Mouse (Mus musculus): Measurements from ENCODE around the gene Ttll5. TPM values are rescaled to one million over a fixed set of nuclear protein-coding genes. Genes with fewer than 3 reads are reported as not detected.

Ttll5 gene
- polyA plus RNA-seq, 1 experiment from 2014 or later, result 15.5 TPM

DNA sequence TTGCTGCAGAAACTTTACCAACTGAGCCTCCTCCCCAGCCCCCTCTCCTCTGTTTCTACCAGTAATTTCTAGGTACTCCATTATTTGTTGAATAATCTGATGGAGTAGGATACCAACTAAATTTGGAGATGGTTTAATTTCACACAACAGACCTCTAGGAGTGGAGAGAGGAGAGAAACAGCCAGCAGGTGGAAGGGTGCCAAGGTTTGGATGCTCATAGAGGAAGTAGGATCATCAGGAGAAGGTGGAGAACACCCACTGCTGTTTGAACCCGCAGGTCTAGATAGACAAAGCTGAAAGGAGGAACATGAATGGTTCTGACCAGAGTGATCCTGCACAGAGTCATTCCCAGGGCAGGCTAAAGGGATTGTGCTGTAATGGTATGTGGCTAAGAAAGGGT lies 28.9 kb upstream of the Ttll5 start:
- 90% methylated on average over 1 of the region's 1 CpGs for WGBS
- Histone ChIP-seq H3K4me2 (ENCODE audit: low read length) (no peak overlapping the region), H3K9me3 (replicated peaks; ENCODE audit: control insufficient read depth, low read length) (no peaks in the 10 kb centered on the region), H3K36me3 (ENCODE audit: control insufficient read depth, insufficient read depth, low read length) (no peaks in the 10 kb centered on the region), H3K9ac (ENCODE audit: low read length) (no peak overlapping the region), H3K4me3 (ENCODE audit: low read depth, low read length) (no peak overlapping the region), H3K27ac (ENCODE audit: low read depth, low read length) (no peak overlapping the region), H3K27me3 (replicated peaks; ENCODE audit: control insufficient read depth, insufficient read depth, low read length) (no peaks in the 10 kb centered on the region), H3K4me1 (ENCODE audit: control insufficient read depth, insufficient read depth, low read length) (no peaks in the 10 kb centered on the region)
- ATAC-seq (no peak), DNase-seq (ENCODE audit: low spot score) (no peak)

DNA sequence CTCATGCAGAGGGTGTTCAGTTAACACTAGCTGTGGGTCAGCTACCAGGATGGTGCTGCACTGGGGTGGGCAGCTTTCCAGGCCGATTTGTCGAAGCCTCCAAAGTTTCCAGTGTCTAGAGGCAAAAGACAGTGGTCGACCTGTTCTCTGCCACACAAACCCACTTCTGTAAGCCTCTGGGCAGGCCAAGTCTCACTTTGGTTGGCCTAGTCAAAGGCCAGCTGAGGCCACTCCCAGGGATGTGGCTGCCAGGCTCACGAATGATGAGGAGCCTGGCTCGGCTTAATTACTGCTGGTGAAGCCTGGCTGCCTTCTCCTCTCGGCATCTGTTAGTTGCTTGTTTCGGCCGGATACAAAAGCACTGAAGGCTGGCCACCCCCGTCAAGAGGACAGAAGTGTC lies 24.4 kb upstream of the Ttll5 start:
- Histone ChIP-seq H3K4me1 (ENCODE audit: control insufficient read depth, insufficient read depth, low read length) (no peaks in the 10 kb centered on the region), H3K27me3 (replicated peaks; ENCODE audit: control insufficient read depth, insufficient read depth, low read length) (no peaks in the 10 kb centered on the region), H3K4me3 (ENCODE audit: low read depth, low read length) (no peak overlapping the region), H3K9ac (ENCODE audit: low read length) (no peak overlapping the region), H3K36me3 (ENCODE audit: control insufficient read depth, insufficient read depth, low read length) (no peaks in the 10 kb centered on the region), H3K9me3 (replicated peaks; ENCODE audit: control insufficient read depth, low read length) (no peaks in the 10 kb centered on the region), H3K4me2 (ENCODE audit: low read length) (no peak overlapping the region), H3K27ac (ENCODE audit: low read depth, low read length) (no peak overlapping the region)
- ATAC-seq, result no peak
- 67% methylated on average over 9 of the region's 9 CpGs for WGBS
- DNase-seq (ENCODE audit: low spot score), result no peak

DNA sequence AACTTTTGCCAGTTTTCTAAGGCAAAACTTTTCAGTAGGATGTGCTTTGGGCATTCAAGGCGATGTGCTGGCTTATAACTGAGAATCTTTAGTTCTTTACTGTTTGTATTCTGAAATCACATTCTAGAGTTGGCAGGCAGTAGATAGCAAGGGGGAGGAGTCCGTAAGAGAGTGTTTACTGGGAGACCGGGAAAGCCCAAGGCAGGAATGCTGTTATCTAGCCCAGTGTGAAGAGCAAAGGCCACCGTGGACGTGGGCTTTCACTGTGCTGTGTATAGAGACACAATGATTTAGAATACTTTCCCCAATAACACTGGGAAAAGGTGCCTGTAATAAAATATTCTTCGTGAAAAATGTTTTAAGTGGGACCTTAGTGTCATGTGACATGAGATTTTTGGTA lies 14.7 kb upstream of the Ttll5 start:
- no peaks in the 10 kb centered on the region for H3K9me3 ChIP-seq (replicated peaks; ENCODE audit: control insufficient read depth, low read length)
- no peak overlapping the region for H3K4me3 ChIP-seq (ENCODE audit: low read depth, low read length)
- DNase-seq (ENCODE audit: low spot score), result no peak
- 86% methylated on average over 6 of the region's 6 CpGs for WGBS
- H3K27me3 ChIP-seq (replicated peaks; ENCODE audit: control insufficient read depth, insufficient read depth, low read length), result no peaks in the 10 kb centered on the region
- no peak for ATAC-seq
- H3K36me3 ChIP-seq (ENCODE audit: control insufficient read depth, insufficient read depth, low read length), result peaks cover 29% of the 10 kb centered on the region
- no peaks in the 10 kb centered on the region for H3K4me1 ChIP-seq (ENCODE audit: control insufficient read depth, insufficient read depth, low read length)
- H3K27ac ChIP-seq (ENCODE audit: low read depth, low read length), result no peak overlapping the region
- no peak overlapping the region for H3K4me2 ChIP-seq (ENCODE audit: low read length)
- H3K9ac ChIP-seq (ENCODE audit: low read length), result no peak overlapping the region

DNA sequence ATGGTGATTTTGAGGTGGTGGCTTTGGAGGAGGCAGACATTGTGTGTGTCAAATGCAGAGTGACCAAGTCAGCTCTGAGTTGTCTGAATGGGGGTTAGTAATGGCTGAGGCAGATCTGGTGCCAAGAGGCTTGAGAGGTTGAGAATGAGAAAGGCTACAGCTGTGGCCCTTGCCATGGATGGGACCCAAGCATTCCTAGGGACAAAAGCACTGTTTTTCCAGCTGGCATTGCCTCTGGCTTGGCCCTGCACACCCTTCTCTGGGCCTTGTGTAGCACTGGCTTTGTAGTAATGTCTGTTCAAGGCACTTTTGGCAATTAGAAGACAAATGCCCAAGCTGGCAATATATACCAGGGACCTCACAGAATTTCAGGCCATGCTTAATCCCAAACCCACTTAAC lies 13.5 kb upstream of the Ttll5 start:
- Histone ChIP-seq H3K9me3 (replicated peaks; ENCODE audit: control insufficient read depth, low read length) (no peaks in the 10 kb centered on the region), H3K27me3 (replicated peaks; ENCODE audit: control insufficient read depth, insufficient read depth, low read length) (no peaks in the 10 kb centered on the region), H3K4me1 (ENCODE audit: control insufficient read depth, insufficient read depth, low read length) (no peaks in the 10 kb centered on the region), H3K4me3 (ENCODE audit: low read depth, low read length) (no peak overlapping the region), H3K4me2 (ENCODE audit: low read length) (no peak overlapping the region), H3K36me3 (ENCODE audit: control insufficient read depth, insufficient read depth, low read length) (peaks cover 40% of the 10 kb centered on the region), H3K9ac (ENCODE audit: low read length) (no peak overlapping the region), H3K27ac (ENCODE audit: low read depth, low read length) (no peak overlapping the region)
- ATAC-seq (no peak), DNase-seq (ENCODE audit: low spot score) (no peak)

DNA sequence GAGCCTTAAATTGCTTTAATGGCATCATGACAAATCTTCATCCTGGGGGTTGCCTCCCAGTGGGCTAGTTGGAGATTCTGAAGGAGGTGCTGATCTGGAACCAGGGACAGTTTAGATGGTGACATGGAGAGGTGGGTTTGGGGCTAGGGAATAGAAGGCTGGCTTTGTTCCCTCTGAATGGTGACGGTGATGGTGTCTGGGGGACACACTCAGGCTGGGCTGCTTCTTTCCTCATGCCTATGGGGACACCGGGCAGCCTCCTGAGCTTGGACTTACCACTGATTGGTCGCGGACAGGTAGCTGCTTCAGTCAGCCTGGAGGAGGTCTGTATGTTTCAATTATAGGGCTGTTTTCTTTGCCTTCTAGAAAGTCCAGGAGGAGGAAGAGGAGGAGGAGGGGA lies 12.8 kb upstream of the Ttll5 start:
- no peaks in the 10 kb centered on the region for H3K4me1 ChIP-seq (ENCODE audit: control insufficient read depth, insufficient read depth, low read length)
- ATAC-seq, result no peak
- no peak for DNase-seq (ENCODE audit: low spot score)
- peaks cover 47% of the 10 kb centered on the region for H3K36me3 ChIP-seq (ENCODE audit: control insufficient read depth, insufficient read depth, low read length)
- H3K27ac ChIP-seq (ENCODE audit: low read depth, low read length), result no peak overlapping the region
- no peaks in the 10 kb centered on the region for H3K9me3 ChIP-seq (replicated peaks; ENCODE audit: control insufficient read depth, low read length)
- whole genome bisulfite sequencing, result 99% methylated on average over 4 of the region's 4 CpGs
- no peaks in the 10 kb centered on the region for H3K27me3 ChIP-seq (replicated peaks; ENCODE audit: control insufficient read depth, insufficient read depth, low read length)
- H3K4me2 ChIP-seq (ENCODE audit: low read length), result no peak overlapping the region
- H3K4me3 ChIP-seq (ENCODE audit: low read depth, low read length), result no peak overlapping the region
- H3K9ac ChIP-seq (ENCODE audit: low read length), result no peak overlapping the region

DNA sequence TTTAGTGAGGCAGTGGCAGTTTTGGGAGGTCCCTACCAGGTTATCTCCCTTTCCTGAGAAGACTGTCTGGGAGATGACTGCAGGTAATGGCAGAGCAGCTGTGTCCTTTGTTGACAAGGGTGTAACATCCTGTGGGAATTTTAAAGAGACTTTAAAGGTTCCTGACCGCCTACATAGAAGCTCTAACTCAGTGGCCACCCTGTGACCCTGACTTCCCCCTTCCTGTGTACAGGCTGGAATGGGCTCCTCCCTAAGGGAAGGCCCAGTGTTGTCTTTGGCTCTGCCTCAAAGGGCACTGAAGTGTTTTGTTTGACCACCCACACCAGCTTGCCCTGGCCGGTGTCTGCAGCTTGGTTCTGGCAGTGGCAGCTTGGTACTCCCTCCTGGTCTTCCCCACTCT lies 10.9 kb upstream of the Ttll5 start:
- H3K4me3 ChIP-seq (ENCODE audit: low read depth, low read length), result no peak overlapping the region
- DNase-seq (ENCODE audit: low spot score) (no peak), ATAC-seq (no peak)
- no peak overlapping the region for H3K27ac ChIP-seq (ENCODE audit: low read depth, low read length)
- H3K4me2 ChIP-seq (ENCODE audit: low read length), result no peak overlapping the region
- no peaks in the 10 kb centered on the region for H3K4me1 ChIP-seq (ENCODE audit: control insufficient read depth, insufficient read depth, low read length)
- no peak overlapping the region for H3K9ac ChIP-seq (ENCODE audit: low read length)
- H3K36me3 ChIP-seq (ENCODE audit: control insufficient read depth, insufficient read depth, low read length), result peaks cover 56% of the 10 kb centered on the region
- H3K27me3 ChIP-seq (replicated peaks; ENCODE audit: control insufficient read depth, insufficient read depth, low read length), result no peaks in the 10 kb centered on the region
- H3K9me3 ChIP-seq (replicated peaks; ENCODE audit: control insufficient read depth, low read length), result no peaks in the 10 kb centered on the region
- 90% methylated on average over 2 of the region's 2 CpGs for WGBS

DNA sequence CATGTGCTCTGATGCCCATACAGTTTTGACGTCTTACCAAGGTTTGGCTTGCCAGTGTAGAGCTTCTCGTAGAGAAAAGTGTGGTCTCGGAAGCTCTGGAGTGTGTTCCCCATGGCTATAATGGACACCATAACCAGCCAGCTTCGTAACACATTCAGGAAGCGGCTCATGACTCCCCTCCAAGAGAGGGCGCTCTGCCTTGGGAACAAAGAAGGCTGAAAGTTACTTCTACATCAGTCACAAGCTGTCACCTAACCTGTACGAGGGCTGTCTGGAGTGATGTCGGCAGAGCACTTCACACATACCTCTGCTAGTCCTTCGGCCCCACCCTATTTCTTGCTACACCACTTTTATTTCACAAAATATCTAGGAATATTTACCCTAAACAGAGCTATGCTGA lies 2.4 kb upstream of the Ttll5 start:
- H3K4me3 ChIP-seq (ENCODE audit: low read depth, low read length), result no peak overlapping the region
- H3K27ac ChIP-seq (ENCODE audit: low read depth, low read length), result no peak overlapping the region
- peaks cover 14% of the 10 kb centered on the region; the same call in 1 of the 2 replicates for H3K4me1 ChIP-seq (ENCODE audit: control insufficient read depth, insufficient read depth, low read length)
- H3K36me3 ChIP-seq (ENCODE audit: control insufficient read depth, insufficient read depth, low read length), result peaks cover 30% of the 10 kb centered on the region
- no peak overlapping the region for H3K4me2 ChIP-seq (ENCODE audit: low read length)
- no peaks in the 10 kb centered on the region for H3K27me3 ChIP-seq (replicated peaks; ENCODE audit: control insufficient read depth, insufficient read depth, low read length)
- no peaks in the 10 kb centered on the region for H3K9me3 ChIP-seq (replicated peaks; ENCODE audit: control insufficient read depth, low read length)
- DNase-seq (ENCODE audit: low spot score) (no peak), ATAC-seq (no peak)
- H3K9ac ChIP-seq (ENCODE audit: low read length), result no peak overlapping the region
- WGBS, result 77% methylated on average over 9 of the region's 9 CpGs

DNA sequence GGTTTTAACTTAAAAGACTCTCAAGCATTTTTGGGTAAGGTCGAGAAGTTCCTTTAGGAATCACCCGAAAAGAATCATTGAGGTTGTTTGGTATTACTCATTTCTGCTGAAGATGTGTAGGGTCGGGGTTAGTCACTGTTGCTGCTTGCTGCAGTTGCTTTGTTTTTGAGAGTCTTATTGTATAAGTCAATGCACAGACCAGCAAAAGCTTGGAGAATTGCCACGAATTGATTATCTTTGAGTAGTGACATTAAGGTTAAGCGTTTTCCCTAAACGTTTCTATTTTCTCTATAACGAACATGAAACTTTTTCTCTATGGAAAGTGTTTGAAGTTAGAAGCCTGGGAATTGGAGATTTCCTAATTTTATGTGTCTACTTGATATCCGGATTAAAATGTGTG lies 902 bp downstream of the Ttll5 start:
- peak overlapping the region; percentile 97; the same call in 1 of the 2 replicates for H3K27ac ChIP-seq (ENCODE audit: low read depth, low read length)
- H3K27me3 ChIP-seq (replicated peaks; ENCODE audit: control insufficient read depth, insufficient read depth, low read length), result no peaks in the 10 kb centered on the region
- peak overlapping the region; percentile 54 for H3K4me3 ChIP-seq (ENCODE audit: low read depth, low read length)
- H3K4me1 ChIP-seq (ENCODE audit: control insufficient read depth, insufficient read depth, low read length), result peaks cover 14% of the 10 kb centered on the region; the same call in 1 of the 2 replicates
- peaks cover 28% of the 10 kb centered on the region for H3K36me3 ChIP-seq (ENCODE audit: control insufficient read depth, insufficient read depth, low read length)
- peak; percentile 32 for DNase-seq (ENCODE audit: low spot score)
- H3K9ac ChIP-seq (ENCODE audit: low read length), result peak overlapping the region; percentile 64
- H3K9me3 ChIP-seq (replicated peaks; ENCODE audit: control insufficient read depth, low read length), result no peaks in the 10 kb centered on the region
- WGBS, result 6% methylated on average over 8 of the region's 8 CpGs
- peak overlapping the region; percentile 87 for H3K4me2 ChIP-seq (ENCODE audit: low read length)
- ATAC-seq, result no peak

DNA sequence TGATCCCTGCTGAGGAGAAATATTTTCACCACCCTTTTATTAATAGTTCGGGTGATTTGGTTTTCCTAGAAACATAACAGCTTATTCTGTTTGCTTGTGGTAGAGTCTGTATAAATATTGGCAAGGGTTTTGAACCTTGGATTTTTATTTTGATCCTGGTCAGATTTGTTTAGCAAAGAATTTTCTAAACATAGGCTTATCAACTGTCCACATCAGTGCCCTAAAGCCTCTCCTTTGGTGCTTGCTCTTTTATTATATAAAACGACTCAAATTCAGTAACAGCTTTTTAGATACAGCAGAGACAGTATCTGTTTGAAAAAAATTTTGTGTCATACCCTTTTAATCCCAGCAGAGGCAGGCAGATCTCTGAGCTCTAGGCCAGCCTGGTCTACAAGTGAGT lies 1.4 kb downstream of the Ttll5 start:
- H3K4me3 ChIP-seq (ENCODE audit: low read depth, low read length), result no peak overlapping the region
- WGBS, result 75% methylated on average over 2 of the region's 2 CpGs
- H3K27me3 ChIP-seq (replicated peaks; ENCODE audit: control insufficient read depth, insufficient read depth, low read length), result no peaks in the 10 kb centered on the region
- no peak overlapping the region for H3K9ac ChIP-seq (ENCODE audit: low read length)
- DNase-seq (ENCODE audit: low spot score) (no peak), ATAC-seq (no peak)
- H3K9me3 ChIP-seq (replicated peaks; ENCODE audit: control insufficient read depth, low read length), result no peaks in the 10 kb centered on the region
- no peak overlapping the region for H3K27ac ChIP-seq (ENCODE audit: low read depth, low read length)
- H3K4me1 ChIP-seq (ENCODE audit: control insufficient read depth, insufficient read depth, low read length), result peaks cover 14% of the 10 kb centered on the region; the same call in 1 of the 2 replicates
- H3K4me2 ChIP-seq (ENCODE audit: low read length), result peak overlapping the region; percentile 87
- H3K36me3 ChIP-seq (ENCODE audit: control insufficient read depth, insufficient read depth, low read length), result peaks cover 27% of the 10 kb centered on the region
